Mouse (Mus musculus): ENCODE measurements around the gene Gm11213. TPM values are rescaled to one million over a fixed set of nuclear protein-coding genes. Genes with fewer than 3 reads are reported as not detected.

Gm11213 gene
- polyA plus RNA-seq, 1 experiment from 2014 or later: not detected

GRCm38 (mm10) chr4:63605545-63605944 lies 484 bp upstream of the Gm11213 start:
- Histone ChIP-seq H3K4me1 (replicated peaks) (no peaks in the 10 kb centered on the region), H3K4me3 (no peak overlapping the region), H3K4me2 (no peak overlapping the region), H3K36me3 (no peaks in the 10 kb centered on the region), H3K27ac (replicated peaks) (no peak overlapping the region), H3K27me3 (no peaks in the 10 kb centered on the region), H3K9ac (no peak overlapping the region), H3K9me3 (no peaks in the 10 kb centered on the region)
- ATAC-seq (ENCODE audit: low FRiP score, low read depth): no peak
- WGBS: 93% methylated on average over 3 of the region's 3 CpGs

DNA sequence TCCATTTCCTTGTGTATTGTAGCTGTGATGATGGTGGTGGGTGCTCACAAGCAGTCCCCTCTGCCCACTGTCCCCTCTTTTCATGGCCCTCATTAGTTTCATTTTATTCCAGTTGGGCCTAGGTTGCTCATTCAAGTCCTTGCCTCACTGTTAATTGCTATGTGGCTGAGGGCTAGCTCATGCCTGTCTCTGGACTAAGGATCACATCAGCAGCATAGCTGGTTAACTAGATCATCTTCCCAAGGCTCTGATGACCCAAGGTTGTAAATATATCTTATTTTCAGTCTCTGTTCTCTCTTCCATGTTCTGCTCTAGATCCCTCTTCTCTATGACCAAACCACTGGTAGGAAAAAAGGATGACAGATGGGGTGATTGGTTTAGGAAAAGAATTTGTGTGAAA lies 3.8 kb downstream of the Gm11213 start:
- H3K4me2 ChIP-seq: no peak overlapping the region
- no peak overlapping the region for H3K27ac ChIP-seq (replicated peaks)
- H3K4me3 ChIP-seq: no peak overlapping the region
- no peak overlapping the region for H3K9ac ChIP-seq
- no peak for ATAC-seq (ENCODE audit: low FRiP score, low read depth)
- H3K9me3 ChIP-seq: no peaks in the 10 kb centered on the region
- H3K4me1 ChIP-seq (replicated peaks): no peaks in the 10 kb centered on the region
- H3K27me3 ChIP-seq: no peaks in the 10 kb centered on the region
- H3K36me3 ChIP-seq: no peaks in the 10 kb centered on the region

DNA sequence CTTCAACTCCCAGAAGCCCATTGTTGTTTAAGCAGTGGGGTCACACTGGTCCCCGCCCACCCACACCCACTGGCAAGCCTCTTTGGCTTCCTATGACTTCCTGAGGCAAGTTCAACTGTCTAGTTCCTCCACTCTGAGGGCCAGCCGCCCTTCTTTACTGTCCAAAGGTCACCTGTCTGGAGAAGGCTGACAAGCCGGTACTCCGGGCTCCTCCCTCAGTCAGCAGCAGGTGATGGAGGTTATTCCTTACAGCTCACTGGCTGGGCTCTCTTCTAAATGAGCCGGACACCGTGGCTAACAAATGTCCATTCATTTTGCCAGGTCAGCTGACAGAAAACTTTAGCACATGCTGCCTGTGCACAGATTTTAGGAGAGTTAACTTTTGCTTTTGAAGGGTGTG lies 4.3 kb downstream of the Gm11213 start:
- Histone ChIP-seq H3K36me3 (no peaks in the 10 kb centered on the region), H3K27ac (replicated peaks) (no peak overlapping the region), H3K9ac (no peak overlapping the region), H3K4me1 (replicated peaks) (no peaks in the 10 kb centered on the region), H3K27me3 (no peaks in the 10 kb centered on the region), H3K4me2 (no peak overlapping the region), H3K9me3 (no peaks in the 10 kb centered on the region), H3K4me3 (no peak overlapping the region)
- 86% methylated on average over 6 of the region's 6 CpGs for whole genome bisulfite sequencing
- ATAC-seq (ENCODE audit: low FRiP score, low read depth): no peak

DNA sequence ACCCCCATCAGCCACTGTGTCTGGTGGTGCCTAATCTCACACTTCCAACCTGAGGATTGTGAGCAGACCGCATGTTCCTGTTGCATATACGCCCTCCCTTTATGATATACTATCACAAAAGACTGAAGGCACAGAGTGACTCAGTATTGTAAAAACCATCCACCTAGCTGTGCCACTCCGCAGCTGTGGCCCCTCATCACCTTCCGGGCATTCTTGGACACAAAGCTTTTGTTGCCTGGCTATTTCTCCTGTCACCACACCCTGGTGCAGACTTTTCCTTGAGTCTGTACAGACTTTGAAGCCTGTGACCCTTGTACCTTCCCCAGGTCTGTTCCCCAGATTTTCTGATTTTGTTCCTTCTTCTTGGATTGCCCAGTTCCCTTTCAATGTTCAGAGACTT lies 9.1 kb downstream of the Gm11213 start:
- no peak overlapping the region for H3K27ac ChIP-seq (replicated peaks)
- H3K4me1 ChIP-seq (replicated peaks): no peaks in the 10 kb centered on the region
- H3K36me3 ChIP-seq: no peaks in the 10 kb centered on the region
- H3K9ac ChIP-seq: no peak overlapping the region
- H3K27me3 ChIP-seq: no peaks in the 10 kb centered on the region
- H3K4me3 ChIP-seq: no peak overlapping the region
- H3K4me2 ChIP-seq: no peak overlapping the region
- WGBS: 94% methylated on average over 4 of the region's 4 CpGs
- no peaks in the 10 kb centered on the region for H3K9me3 ChIP-seq
- no peak for ATAC-seq (ENCODE audit: low FRiP score, low read depth)

GRCm38 (mm10) chr4:63595259-63595658 lies 9.8 kb downstream of the Gm11213 start:
- H3K4me1 ChIP-seq (replicated peaks): no peaks in the 10 kb centered on the region
- H3K27me3 ChIP-seq: no peaks in the 10 kb centered on the region
- no peak overlapping the region for H3K4me2 ChIP-seq
- 86% methylated on average over 10 of the region's 10 CpGs for WGBS
- H3K4me3 ChIP-seq: no peak overlapping the region
- no peaks in the 10 kb centered on the region for H3K36me3 ChIP-seq
- no peak overlapping the region for H3K9ac ChIP-seq
- H3K27ac ChIP-seq (replicated peaks): no peak overlapping the region
- H3K9me3 ChIP-seq: no peaks in the 10 kb centered on the region
- no peak for ATAC-seq (ENCODE audit: low FRiP score, low read depth)

- H3K36me3 ChIP-seq: no peaks in the 10 kb centered on the region
- H3K4me3 ChIP-seq: no peak overlapping the region
- 84% methylated on average over 5 of the region's 5 CpGs for WGBS
- H3K9me3 ChIP-seq: no peaks in the 10 kb centered on the region
- no peaks in the 10 kb centered on the region for H3K27me3 ChIP-seq
- no peak overlapping the region for H3K4me2 ChIP-seq
- no peak overlapping the region for H3K27ac ChIP-seq (replicated peaks)
- H3K4me1 ChIP-seq (replicated peaks): no peaks in the 10 kb centered on the region
- H3K9ac ChIP-seq: no peak overlapping the region
- no peak for ATAC-seq (ENCODE audit: low FRiP score, low read depth)
Observed at GRCm38 (mm10) chr4:63594459-63595110, 10.5 kb downstream of the Gm11213 start.

GRCm38 (mm10) chr4:63590538-63590937 lies 14.5 kb downstream of the Gm11213 start:
- Histone ChIP-seq H3K27me3 (no peaks in the 10 kb centered on the region), H3K36me3 (no peaks in the 10 kb centered on the region), H3K4me3 (no peak overlapping the region), H3K9me3 (no peaks in the 10 kb centered on the region), H3K27ac (replicated peaks) (no peak overlapping the region), H3K4me1 (replicated peaks) (no peaks in the 10 kb centered on the region), H3K4me2 (no peak overlapping the region), H3K9ac (no peak overlapping the region)
- no peak for ATAC-seq (ENCODE audit: low FRiP score, low read depth)
- WGBS: 91% methylated on average over 4 of the region's 4 CpGs

GRCm38 (mm10) chr4:63589987-63590386 lies 15.1 kb downstream of the Gm11213 start:
- Histone ChIP-seq H3K4me3 (no peak overlapping the region), H3K27me3 (no peaks in the 10 kb centered on the region), H3K9ac (no peak overlapping the region), H3K36me3 (no peaks in the 10 kb centered on the region), H3K4me1 (replicated peaks) (no peaks in the 10 kb centered on the region), H3K27ac (replicated peaks) (no peak overlapping the region), H3K4me2 (no peak overlapping the region), H3K9me3 (no peaks in the 10 kb centered on the region)
- 94% methylated on average over 7 of the region's 7 CpGs for WGBS
- no peak for ATAC-seq (ENCODE audit: low FRiP score, low read depth)

GRCm38 (mm10) chr4:63586240-63586639 lies 18.8 kb downstream of the Gm11213 start:
- Histone ChIP-seq H3K4me2 (no peak overlapping the region), H3K4me1 (replicated peaks) (no peaks in the 10 kb centered on the region), H3K9me3 (no peaks in the 10 kb centered on the region), H3K36me3 (no peaks in the 10 kb centered on the region), H3K27me3 (no peaks in the 10 kb centered on the region), H3K9ac (no peak overlapping the region), H3K27ac (replicated peaks) (no peak overlapping the region), H3K4me3 (no peak overlapping the region)
- no peak for ATAC-seq (ENCODE audit: low FRiP score, low read depth)
- WGBS: 87% methylated on average over 2 of the region's 2 CpGs

DNA sequence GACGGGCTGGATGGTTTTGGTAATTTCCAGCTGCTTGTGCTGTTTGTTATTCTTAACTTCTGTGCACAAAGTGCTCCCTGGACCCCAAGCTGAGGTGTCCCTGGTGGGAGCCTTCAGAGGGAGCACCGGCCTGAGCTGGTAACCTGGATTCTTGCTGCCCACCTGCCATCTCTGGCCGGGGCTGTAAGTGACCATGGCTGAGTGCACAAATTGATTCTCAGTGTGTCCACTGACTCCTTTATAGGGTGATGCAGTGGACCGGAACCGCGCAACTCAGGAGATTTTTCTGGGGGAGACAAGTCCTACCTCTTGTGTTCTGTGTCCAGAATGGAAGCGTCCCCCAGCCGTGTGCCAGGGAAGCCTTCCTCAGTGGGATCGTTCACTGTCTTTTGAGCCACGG lies 19.8 kb downstream of the Gm11213 start:
- WGBS: 77% methylated on average over 10 of the region's 10 CpGs
- peaks cover 2% of the 10 kb centered on the region; the same call in 1 of the 2 replicates for H3K4me1 ChIP-seq (replicated peaks)
- H3K4me3 ChIP-seq: no peak overlapping the region
- no peak overlapping the region for H3K4me2 ChIP-seq
- no peak overlapping the region for H3K27ac ChIP-seq (replicated peaks)
- no peak overlapping the region for H3K9ac ChIP-seq
- H3K9me3 ChIP-seq: no peaks in the 10 kb centered on the region
- H3K36me3 ChIP-seq: no peaks in the 10 kb centered on the region
- ATAC-seq (ENCODE audit: low FRiP score, low read depth): no peak
- H3K27me3 ChIP-seq: no peaks in the 10 kb centered on the region

- H3K9me3 ChIP-seq: no peaks in the 10 kb centered on the region
- H3K27ac ChIP-seq (replicated peaks): no peak overlapping the region
- no peak overlapping the region for H3K4me2 ChIP-seq
- 80% methylated on average over 5 of the region's 5 CpGs for whole genome bisulfite sequencing
- ATAC-seq (ENCODE audit: low FRiP score, low read depth): no peak
- H3K4me1 ChIP-seq (replicated peaks): peaks cover 9% of the 10 kb centered on the region
- no peak overlapping the region for H3K4me3 ChIP-seq
- H3K9ac ChIP-seq: no peak overlapping the region
- no peaks in the 10 kb centered on the region for H3K36me3 ChIP-seq
- no peaks in the 10 kb centered on the region for H3K27me3 ChIP-seq
Observed at GRCm38 (mm10) chr4:63582580-63582979, 22.5 kb downstream of the Gm11213 start.

GRCm38 (mm10) chr4:63580078-63580477 lies 25.0 kb downstream of the Gm11213 start:
- Histone ChIP-seq H3K36me3 (no peaks in the 10 kb centered on the region), H3K4me1 (replicated peaks) (peaks cover 9% of the 10 kb centered on the region), H3K9me3 (no peaks in the 10 kb centered on the region), H3K27ac (replicated peaks) (no peak overlapping the region), H3K9ac (no peak overlapping the region), H3K27me3 (no peaks in the 10 kb centered on the region), H3K4me3 (no peak overlapping the region), H3K4me2 (no peak overlapping the region)
- 22% methylated on average over 6 of the region's 6 CpGs for WGBS
- ATAC-seq (ENCODE audit: low FRiP score, low read depth): peak; percentile 78; the same call in 1 of the 2 replicates

DNA sequence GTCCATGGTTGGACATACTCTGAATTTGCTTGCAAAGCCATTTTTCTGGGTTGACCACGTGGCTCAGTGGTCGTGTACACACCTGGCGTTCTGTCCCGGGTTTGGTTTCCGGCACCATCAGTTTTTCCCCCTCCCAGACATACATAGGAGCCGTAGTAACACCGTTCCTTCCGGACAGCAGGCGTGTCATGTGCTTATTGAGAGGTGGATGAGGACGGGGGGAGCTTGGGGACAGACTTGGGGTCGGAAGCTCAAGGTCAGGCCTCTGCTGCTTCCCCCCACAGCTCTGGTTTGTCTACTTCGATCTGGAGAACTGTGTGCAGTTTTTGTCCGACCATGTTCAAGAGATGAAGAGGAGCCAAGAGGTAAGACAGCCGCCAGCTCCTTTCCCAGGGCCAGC lies 25.4 kb downstream of the Gm11213 start:
- Histone ChIP-seq H3K4me3 (no peak overlapping the region), H3K36me3 (no peaks in the 10 kb centered on the region), H3K27me3 (no peaks in the 10 kb centered on the region), H3K27ac (replicated peaks) (no peak overlapping the region), H3K9ac (no peak overlapping the region), H3K9me3 (no peaks in the 10 kb centered on the region), H3K4me1 (replicated peaks) (peaks cover 9% of the 10 kb centered on the region), H3K4me2 (no peak overlapping the region)
- ATAC-seq (ENCODE audit: low FRiP score, low read depth): 0 out of 2 replicates have a peak, but pooled peaks have one; percentile 7
- WGBS: 84% methylated on average over 14 of the region's 14 CpGs

Data from hindbrain, embryonic 15.5 days (tissue).